Mouse (Mus musculus): ENCODE results near the gene Dtx2. TPM values are rescaled to one million over a fixed set of nuclear protein-coding genes. Genes with fewer than 3 reads are reported as not detected.

Dtx2 gene
- polyA plus RNA-seq (2016; fragmentation: Nextera tagmentation; extraction: Ambion mirVana): 29.5 and 31.7 TPM in 2 replicates

GRCm38 (mm10) chr5:135994725-135995687, at the start of gene Dtx2:
Gene Dtx2, plus strand, starts transcription at chr5:135994800.
- Histone ChIP-seq H3K27ac (no peak within 1 kb of the TSS; the same call in 1 of the 2 replicates), H3K4me2 (replicated peaks) (peak within 1 kb of the TSS; percentile 80), H3K4me1 (peaks cover 10% of the 10 kb centered on the region), H3K4me3 (peak within 1 kb of the TSS; percentile 72), H3K9ac (peak within 1 kb of the TSS; percentile 78), H3K27me3 (replicated peaks) (no peaks in the 10 kb centered on the region), H3K9me3 (no peaks in the 10 kb centered on the region), H3K36me3 (peaks cover 35% of the 10 kb centered on the region)
- WGBS: under 1% methylated on average over 47 of the region's 47 CpGs
- peak; percentile 95 for ATAC-seq (ENCODE audit: low FRiP score, low read depth)

- no peak overlapping the region for H3K27ac ChIP-seq
- no peak for ATAC-seq (ENCODE audit: low FRiP score, low read depth)
- 67% methylated on average over 10 of the region's 10 CpGs for WGBS
These were observed 48.6 kb upstream of the Dtx2 start for GRCm38 (mm10) chr5:135945916-135946408.

DNA sequence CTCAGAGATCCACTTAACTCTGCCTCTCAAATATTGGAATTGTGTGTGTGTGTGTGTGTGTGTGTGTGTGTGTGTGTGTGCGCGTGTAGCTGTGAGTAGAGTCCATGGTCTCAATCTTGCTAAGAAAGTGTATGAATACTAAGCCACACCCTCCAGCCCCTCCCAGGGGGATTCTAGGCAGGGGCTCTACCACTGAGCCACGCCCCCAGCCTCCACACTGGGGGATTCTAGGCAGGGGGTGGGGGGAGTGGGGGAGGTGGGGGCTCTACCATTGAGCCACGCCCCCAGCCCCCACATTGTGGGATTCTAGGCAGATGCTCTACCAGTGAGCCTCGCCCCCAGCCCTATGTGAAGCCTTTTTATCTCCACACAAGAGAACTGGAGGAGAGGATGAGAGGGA, 48.0 kb upstream of the Dtx2 start:
- Histone ChIP-seq H3K4me2 (replicated peaks) (no peak overlapping the region), H3K4me3 (no peak overlapping the region), H3K4me1 (peaks cover 12% of the 10 kb centered on the region; the same call in 1 of the 2 replicates), H3K36me3 (no peaks in the 10 kb centered on the region), H3K27ac (no peak overlapping the region), H3K9ac (no peak overlapping the region), H3K27me3 (replicated peaks) (no peaks in the 10 kb centered on the region), H3K9me3 (no peaks in the 10 kb centered on the region)
- no peak for ATAC-seq (ENCODE audit: low FRiP score, low read depth)
- 78% methylated on average over 5 of the region's 5 CpGs for WGBS

More at GRCm38 (mm10) chr5:135945916-135946408, 48.6 kb upstream of the Dtx2 start:
- H3K9me3 ChIP-seq: no peaks in the 10 kb centered on the region
- 0 out of 2 replicates have a peak overlapping the region, but pooled peaks have one; percentile 3 for H3K4me2 ChIP-seq (replicated peaks)
- no peaks in the 10 kb centered on the region for H3K27me3 ChIP-seq (replicated peaks)
- H3K9ac ChIP-seq: no peak overlapping the region
- no peaks in the 10 kb centered on the region for H3K36me3 ChIP-seq
- peaks cover 12% of the 10 kb centered on the region; the same call in 1 of the 2 replicates for H3K4me1 ChIP-seq
- H3K4me3 ChIP-seq: no peak overlapping the region

GRCm38 (mm10) chr5:135950710-135951412, 43.7 kb upstream of the Dtx2 start:
- Histone ChIP-seq H3K4me1 (peaks cover 9% of the 10 kb centered on the region; the same call in 1 of the 2 replicates), H3K4me2 (replicated peaks) (no peak overlapping the region), H3K9ac (no peak overlapping the region), H3K27me3 (replicated peaks) (no peaks in the 10 kb centered on the region), H3K36me3 (no peaks in the 10 kb centered on the region), H3K9me3 (no peaks in the 10 kb centered on the region), H3K27ac (no peak overlapping the region), H3K4me3 (no peak overlapping the region)
- 82% methylated on average over 11 of the region's 11 CpGs for WGBS
- no peak for ATAC-seq (ENCODE audit: low FRiP score, low read depth)

DNA sequence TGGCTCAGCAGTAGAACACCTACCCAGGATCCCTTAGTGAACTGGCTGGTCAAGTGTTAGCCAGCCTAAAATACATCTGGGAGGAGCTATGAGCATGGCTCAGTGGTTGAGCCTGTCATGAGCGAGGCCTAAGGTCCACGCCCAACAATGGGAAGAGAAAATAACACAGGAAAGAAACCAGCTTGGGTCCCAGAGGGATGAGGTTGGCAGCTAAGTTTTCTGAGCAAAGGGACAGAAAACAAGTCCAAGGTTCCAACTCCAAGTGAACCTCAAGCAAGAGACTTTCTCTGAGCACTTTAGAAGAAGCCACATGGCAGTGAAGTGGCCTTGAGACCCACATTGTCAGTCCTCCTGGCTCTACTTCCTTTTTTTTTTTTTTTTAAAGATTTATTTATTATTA, 42.9 kb upstream of the Dtx2 start:
- Histone ChIP-seq H3K27ac (no peak overlapping the region), H3K36me3 (no peaks in the 10 kb centered on the region), H3K4me3 (no peak overlapping the region), H3K4me2 (replicated peaks) (no peak overlapping the region), H3K9me3 (no peaks in the 10 kb centered on the region), H3K9ac (no peak overlapping the region), H3K4me1 (peaks cover under 1% of the 10 kb centered on the region; the same call in 1 of the 2 replicates), H3K27me3 (replicated peaks) (no peaks in the 10 kb centered on the region)
- no peak for ATAC-seq (ENCODE audit: low FRiP score, low read depth)
- WGBS: 94% methylated on average over 2 of the region's 2 CpGs

GRCm38 (mm10) chr5:135952830-135953229, 41.8 kb upstream of the Dtx2 start:
- Histone ChIP-seq H3K27me3 (replicated peaks) (no peaks in the 10 kb centered on the region), H3K4me1 (no peaks in the 10 kb centered on the region), H3K4me2 (replicated peaks) (no peak overlapping the region), H3K4me3 (no peak overlapping the region), H3K36me3 (no peaks in the 10 kb centered on the region), H3K9me3 (no peaks in the 10 kb centered on the region), H3K9ac (no peak overlapping the region), H3K27ac (no peak overlapping the region)
- WGBS: 89% methylated on average over 2 of the region's 2 CpGs
- no peak for ATAC-seq (ENCODE audit: low FRiP score, low read depth)

- WGBS: 78% methylated on average over 9 of the region's 9 CpGs
- no peak overlapping the region for H3K9ac ChIP-seq
These were observed 38.0 kb upstream of the Dtx2 start for GRCm38 (mm10) chr5:135956300-135957206.

GRCm38 (mm10) chr5:135957207-135957974, 37.2 kb upstream of the Dtx2 start:
- H3K9me3 ChIP-seq: no peaks in the 10 kb centered on the region
- no peaks in the 10 kb centered on the region for H3K36me3 ChIP-seq
- no peak overlapping the region for H3K9ac ChIP-seq
- WGBS: 9% methylated on average over 28 of the region's 28 CpGs
- no peaks in the 10 kb centered on the region for H3K27me3 ChIP-seq (replicated peaks)
- peak overlapping the region; percentile 24 for H3K4me3 ChIP-seq
- H3K4me1 ChIP-seq: peaks cover 6% of the 10 kb centered on the region
- ATAC-seq (ENCODE audit: low FRiP score, low read depth): peak; percentile 74
- H3K4me2 ChIP-seq (replicated peaks): peak overlapping the region; percentile 53
- H3K27ac ChIP-seq: peak overlapping the region; percentile 51; the same call in 1 of the 2 replicates

More at GRCm38 (mm10) chr5:135956300-135957206, 38.0 kb upstream of the Dtx2 start:
- no peaks in the 10 kb centered on the region for H3K36me3 ChIP-seq
- H3K9me3 ChIP-seq: no peaks in the 10 kb centered on the region
- H3K27ac ChIP-seq: peak overlapping the region; percentile 51; the same call in 1 of the 2 replicates
- H3K4me1 ChIP-seq: peaks cover under 1% of the 10 kb centered on the region; the same call in 1 of the 2 replicates
- H3K27me3 ChIP-seq (replicated peaks): no peaks in the 10 kb centered on the region
- H3K4me3 ChIP-seq: 0 out of 2 replicates have a peak overlapping the region, but pooled peaks have one; percentile 24
- H3K4me2 ChIP-seq (replicated peaks): peak overlapping the region; percentile 53
- ATAC-seq (ENCODE audit: low FRiP score, low read depth): no peak

- Histone ChIP-seq H3K27ac (no peak overlapping the region), H3K4me1 (peaks cover 11% of the 10 kb centered on the region), H3K9me3 (no peaks in the 10 kb centered on the region), H3K4me2 (replicated peaks) (peak overlapping the region; percentile 53; the same call in 1 of the 2 replicates), H3K27me3 (replicated peaks) (no peaks in the 10 kb centered on the region), H3K4me3 (no peak overlapping the region), H3K36me3 (no peaks in the 10 kb centered on the region), H3K9ac (no peak overlapping the region)
- WGBS: 86% methylated on average over 4 of the region's 4 CpGs
- ATAC-seq (ENCODE audit: low FRiP score, low read depth): no peak
These were observed 36.2 kb upstream of the Dtx2 start for GRCm38 (mm10) chr5:135958367-135958766.

GRCm38 (mm10) chr5:135959911-135960310, 34.7 kb upstream of the Dtx2 start:
- peaks cover 11% of the 10 kb centered on the region for H3K4me1 ChIP-seq
- H3K4me3 ChIP-seq: no peak overlapping the region
- ATAC-seq (ENCODE audit: low FRiP score, low read depth): no peak
- no peaks in the 10 kb centered on the region; the same call in 1 of the 2 replicates for H3K27me3 ChIP-seq (replicated peaks)
- no peak overlapping the region for H3K27ac ChIP-seq
- 96% methylated on average over 7 of the region's 7 CpGs for WGBS
- H3K36me3 ChIP-seq: no peaks in the 10 kb centered on the region
- H3K9me3 ChIP-seq: no peaks in the 10 kb centered on the region
- no peak overlapping the region for H3K9ac ChIP-seq
- H3K4me2 ChIP-seq (replicated peaks): no peak overlapping the region
